Mouse (Mus musculus) ES-Bruce4 (cell line): ENCODE measurements around the gene Anks1.

Experiments used
- CTCF ChIP-seq: IDR thresholded peaks from one replicate; pipeline ENCODE4 v1.8.1; 2011; ENCODE audit warnings: low read depth, low read length
- POLR2A ChIP-seq: IDR thresholded peaks from one replicate; pipeline ENCODE4 v1.8.1; 2011; ENCODE audit warnings: low read length; ENCODE audit not compliant: insufficient read depth

- TF ChIP-seq CTCF, result no peak
- TF ChIP-seq POLR2A, result no peak
These were observed 121.3 kb downstream of the Anks1 start for GRCm38 (mm10) chr17:28030446-28030845.
